Mouse (Mus musculus): ENCODE data around the gene Nsg1.

Gene Nsg1

GRCm38 (mm10) chr5:38159634-38160413 lies at the start of gene Nsg1:
Gene Nsg1, minus strand, starts transcription at chr5:38159907.
- peak; percentile 36 to 53 for DNase-seq

- DNase-seq, result no peak
Measured at GRCm38 (mm10) chr5:38208985-38209384, 49.3 kb upstream of the Nsg1 start.

DNA sequence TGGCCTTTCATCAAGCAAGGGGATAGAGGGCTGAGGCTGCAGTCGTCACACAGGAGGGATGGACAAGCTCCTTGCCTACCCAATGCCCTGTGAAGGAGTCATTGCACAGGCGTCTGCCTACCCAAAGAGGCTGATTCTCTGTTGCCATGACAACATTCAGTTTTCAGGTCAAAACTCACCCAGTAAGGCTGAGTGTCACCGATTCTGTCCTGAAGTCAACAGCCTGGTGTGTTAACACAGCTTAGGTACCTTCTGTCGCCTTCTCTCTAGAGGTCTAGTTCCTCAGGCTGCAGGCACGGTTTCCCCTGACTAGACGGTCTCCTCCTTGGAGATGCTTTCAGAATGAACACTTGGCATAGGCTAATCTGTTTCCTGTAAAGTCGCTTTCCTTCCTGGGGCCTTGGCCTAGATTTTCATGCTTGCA lies 45.6 kb upstream of the Nsg1 start:
- DNase-seq, result peak in 1 of 2 experiments; percentile 25

GRCm38 (mm10) chr5:38199686-38200085 lies 40.0 kb upstream of the Nsg1 start:
- DNase-seq, result no peak

GRCm38 (mm10) chr5:38197482-38197823 lies 37.7 kb upstream of the Nsg1 start:
- peak; percentile 93 to 94 for DNase-seq

- DNase-seq, result no peak
Measured at GRCm38 (mm10) chr5:38196821-38197481, 37.2 kb upstream of the Nsg1 start.

- DNase-seq, result no peak
Measured at GRCm38 (mm10) chr5:38195941-38196340, 36.2 kb upstream of the Nsg1 start.

GRCm38 (mm10) chr5:38194946-38195345 lies 35.2 kb upstream of the Nsg1 start:
- no peak for DNase-seq

DNA sequence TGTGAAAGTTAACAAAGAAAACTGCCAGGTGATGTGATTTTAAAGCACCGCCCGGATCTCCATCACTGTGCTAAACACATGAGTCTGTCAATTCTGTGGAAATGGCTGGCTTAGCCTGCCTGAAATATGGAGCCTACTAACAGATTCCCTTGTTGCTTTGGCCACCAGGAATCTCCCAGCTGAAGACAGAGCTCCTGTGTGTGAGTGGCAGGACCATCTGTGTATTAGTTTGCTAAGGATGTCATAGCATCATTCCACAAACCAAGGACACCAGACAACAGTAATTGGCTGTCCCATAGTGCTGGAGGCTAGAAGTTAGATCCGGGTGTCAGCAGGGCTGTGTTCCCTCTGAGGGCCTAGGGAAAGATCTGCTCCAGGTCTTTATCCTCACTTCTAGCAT lies 31.2 kb upstream of the Nsg1 start:
- DNase-seq, result no peak

DNA sequence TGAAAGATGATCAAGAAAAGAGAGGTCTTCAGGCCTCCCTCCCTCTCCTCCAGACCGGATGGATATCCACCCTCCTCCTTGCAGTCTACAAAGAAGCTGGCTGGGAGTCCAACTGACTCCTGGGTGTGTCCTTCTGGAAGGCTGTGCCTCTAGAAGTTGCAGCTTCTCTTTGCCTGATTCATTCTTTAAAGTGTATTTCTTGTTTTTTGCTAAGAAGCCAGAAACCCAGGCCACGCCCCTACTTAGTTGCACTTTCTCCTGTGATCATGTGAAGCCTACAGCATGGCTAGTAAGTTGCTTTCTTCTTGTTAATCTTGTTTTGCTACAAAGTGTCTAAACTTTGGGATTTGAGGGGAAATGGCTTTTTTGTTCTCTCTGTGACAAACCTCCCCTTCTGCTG lies 27.3 kb upstream of the Nsg1 start:
- DNase-seq, result no peak

GRCm38 (mm10) chr5:38184688-38185285 lies 25.1 kb upstream of the Nsg1 start:
- DNase-seq, result no peak

GRCm38 (mm10) chr5:38174256-38174912 lies 14.7 kb upstream of the Nsg1 start:
- DNase-seq, result no peak

- DNase-seq, result no peak
Measured at GRCm38 (mm10) chr5:38173766-38174165, 14.1 kb upstream of the Nsg1 start.

DNA sequence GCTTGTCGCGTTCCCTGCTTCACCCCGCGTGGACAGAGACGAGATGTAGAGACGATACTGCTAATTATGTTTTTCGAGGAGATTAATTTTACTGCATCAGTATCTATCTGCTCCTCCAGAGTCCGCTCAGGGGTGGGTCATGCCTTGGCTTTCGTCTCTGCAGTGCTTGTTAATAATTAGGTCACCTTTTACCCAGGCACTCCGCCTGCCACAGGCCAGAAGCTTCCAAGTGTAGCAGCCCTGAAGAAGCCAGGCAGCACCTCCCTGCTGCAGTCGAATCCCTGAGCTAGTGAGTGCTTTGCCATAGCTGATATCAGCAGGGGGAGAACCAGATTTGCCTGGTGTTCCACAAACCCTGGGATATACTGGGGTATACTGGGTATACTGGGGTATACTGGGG lies 8.8 kb upstream of the Nsg1 start:
- DNase-seq, result no peak

GRCm38 (mm10) chr5:38158947-38159633 lies 617 bp downstream of the Nsg1 start:
- peak; percentile 93 to 95 for DNase-seq

GRCm38 (mm10) chr5:38158501-38158946 lies 1.2 kb downstream of the Nsg1 start:
- peak; percentile 69 to 75 for DNase-seq

DNA sequence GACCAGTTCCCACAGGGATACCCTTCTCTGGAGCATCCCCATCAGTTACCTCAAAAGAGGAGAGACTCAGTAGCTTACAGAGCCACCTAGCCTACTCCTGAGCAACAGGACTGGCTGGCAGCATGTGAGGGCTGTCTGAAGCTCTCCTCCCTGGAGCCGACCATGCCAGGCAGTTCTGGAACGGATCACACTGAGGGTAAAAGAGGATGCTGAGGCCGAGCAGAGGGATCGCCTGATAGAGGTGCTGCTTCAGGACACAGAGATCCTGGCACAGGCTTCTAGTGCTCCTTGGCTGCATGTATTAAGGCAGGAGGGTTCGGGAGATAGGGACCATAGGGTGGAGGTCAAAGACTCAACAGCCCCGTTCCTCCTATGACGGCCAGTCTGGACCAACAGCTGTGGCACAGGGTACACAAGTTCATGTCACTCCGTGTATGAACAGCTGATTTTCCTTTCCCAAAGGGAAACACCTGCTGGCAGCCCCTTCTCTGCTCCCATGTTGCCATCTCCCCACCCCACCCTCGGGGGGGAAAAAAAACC lies 2.2 kb downstream of the Nsg1 start:
- peak; percentile 55 to 56 for DNase-seq

GRCm38 (mm10) chr5:38153636-38154035 lies 6.1 kb downstream of the Nsg1 start:
- peak; percentile 51 to 60 for DNase-seq

DNA sequence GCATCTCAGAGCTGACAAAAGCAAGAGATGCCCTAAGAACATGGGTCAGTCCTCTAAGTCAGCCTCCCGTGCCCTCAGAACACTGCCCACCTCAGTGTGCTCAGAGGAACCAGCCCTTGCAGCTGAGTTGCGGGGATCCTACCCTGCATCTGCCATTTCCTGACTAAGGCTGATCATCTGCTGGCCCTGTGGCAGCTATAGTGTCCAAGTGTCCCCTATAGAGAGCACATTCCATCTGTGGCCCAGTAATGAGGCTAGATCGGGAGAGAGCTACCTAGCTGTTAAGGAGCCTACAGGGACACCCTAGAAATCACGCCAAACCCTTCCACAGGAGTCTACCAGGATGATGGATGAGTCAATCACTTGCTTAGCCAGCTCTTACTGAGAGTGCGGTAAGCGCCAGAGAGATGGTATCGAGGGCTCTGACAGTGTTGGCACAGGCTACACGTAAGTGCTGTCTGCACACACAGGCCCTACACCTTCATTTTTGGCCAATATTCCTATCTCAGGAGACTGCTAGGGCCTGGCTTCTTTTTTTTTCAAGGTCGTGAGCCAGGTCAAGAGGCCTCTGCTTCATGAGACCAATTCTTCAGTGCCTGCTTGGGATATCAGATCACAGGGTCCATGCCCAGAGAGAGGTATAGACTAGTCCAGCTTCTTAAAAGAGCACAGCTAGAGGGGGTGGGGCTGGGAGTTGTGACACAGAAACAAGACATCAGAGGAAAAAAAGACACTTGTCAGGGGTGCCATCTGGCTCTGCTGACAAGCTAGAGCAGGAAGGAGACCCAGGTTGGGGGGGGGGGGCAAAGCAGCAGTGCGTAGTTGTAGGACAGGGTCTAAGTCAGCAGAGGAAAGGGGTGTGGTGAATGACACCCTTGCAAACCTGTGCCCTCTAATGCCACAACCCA lies 7.3 kb downstream of the Nsg1 start:
- DNase-seq, result peak; percentile 52 to 67

GRCm38 (mm10) chr5:38151264-38151663 lies 8.4 kb downstream of the Nsg1 start:
- peak; percentile 54 to 58 for DNase-seq

DNA sequence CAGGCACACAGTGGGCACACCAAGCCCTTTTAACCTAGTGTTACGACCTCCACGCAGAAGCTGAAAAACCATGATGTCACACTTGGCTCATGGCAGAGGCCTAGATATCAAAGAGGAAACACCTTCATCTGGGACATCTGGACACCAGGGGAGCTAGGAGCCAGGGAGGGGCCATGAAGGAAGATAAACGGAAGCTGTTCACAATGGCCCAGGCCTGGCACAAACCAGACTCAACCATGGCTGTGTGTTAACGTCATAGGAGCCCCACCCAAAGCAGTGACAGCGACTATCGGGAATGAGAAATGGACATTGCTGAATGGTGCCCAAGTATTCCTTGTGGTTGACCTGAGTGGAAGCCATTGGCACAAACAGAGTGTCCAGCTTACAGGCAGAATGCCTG lies 13.2 kb downstream of the Nsg1 start:
- DNase-seq, result no peak

Measured in cerebellum, postnatal 10 days (tissue).